Mouse (Mus musculus) heart, embryonic 11.5 days (tissue): ENCODE results near the gene Nin. TPM values are rescaled to one million over a fixed set of nuclear protein-coding genes. Genes with fewer than 3 reads are reported as not detected.

Experiments used
- ATAC-seq: fragments of 200-750 bp; cut with Nextera tagmentation; replicated peaks from 2 replicates; pipeline ENCODE4 v1.8.0; 2017; ENCODE audit warnings: moderate library complexity; ENCODE audit not compliant: insufficient number of reproducible peaks, low FRiP score, low TSS enrichment
- H3K27ac ChIP-seq: fragments of 300-500 bp; sonication (generic); 2 replicates; pipeline ENCODE4 v1.5.1; 2014; ENCODE audit warnings: mild to moderate bottlenecking, low read depth, low read length
- H3K27me3 ChIP-seq: fragments of 300-500 bp; sonication (generic); 2 replicates; pipeline ENCODE4 v1.6.1; 2014; ENCODE audit warnings: mild to moderate bottlenecking, low read length, mixed read lengths; ENCODE audit not compliant: control insufficient read depth, insufficient read depth
- H3K36me3 ChIP-seq: fragments of 300-500 bp; sonication (generic); 2 replicates; pipeline ENCODE4 v1.6.1; 2014; ENCODE audit warnings: mild to moderate bottlenecking, low read length, moderate library complexity, mixed read lengths; ENCODE audit not compliant: control insufficient read depth, insufficient read depth
- H3K4me1 ChIP-seq: fragments of 300-500 bp; sonication (generic); 2 replicates; pipeline ENCODE4 v1.6.1; 2014; ENCODE audit warnings: low read length; ENCODE audit not compliant: control insufficient read depth, insufficient read depth
- H3K4me2 ChIP-seq: fragments of 300-500 bp; sonication (generic); 2 replicates; pipeline ENCODE4 v1.6.1; 2014; ENCODE audit warnings: mild to moderate bottlenecking, moderate library complexity
- H3K4me3 ChIP-seq: fragments of 300-500 bp; sonication (generic); 2 replicates; pipeline ENCODE4 v1.5.1; 2014; ENCODE audit warnings: low read depth, low read length
- H3K9ac ChIP-seq: fragments of 300-500 bp; sonication (generic); 2 replicates; pipeline ENCODE4 v1.6.1; 2014; ENCODE audit warnings: mild to moderate bottlenecking, low read depth, low read length, moderate library complexity
- H3K9me3 ChIP-seq: fragments of 300-500 bp; sonication (generic); replicated peaks from 2 replicates; pipeline ENCODE4 v1.6.1; 2016; ENCODE audit warnings: low read length; ENCODE audit not compliant: control insufficient read depth
- WGBS: fragments of 180-500 bp; shearing (Covaris S2); extraction: QIAGEN DNeasy Blood & Tissue Kit; methylation state at CpG from one replicate; pipeline ENCODE4 v1.1.7; 2014; ENCODE audit not compliant: insufficient replicate concordance; 5-methylcytosine and 5-hydroxymethylcytosine counted together
- polyA plus RNA-seq: library from polyadenylated mRNA; unstranded; fragments of >200 nt; fragmentation: Nextera tagmentation; extraction: Ambion mirVana; gene quantifications from 2 replicates; pipeline ENCODE4 v1.2.1, GENCODE M21; 2014

Nin gene
- polyA plus RNA-seq, 1 experiment from 2014 or later: 9.1 TPM

- H3K9me3 ChIP-seq: no peaks in the 10 kb centered on the region
- H3K9ac ChIP-seq: no peak overlapping the region
- H3K4me1 ChIP-seq: no peaks in the 10 kb centered on the region
- no peak overlapping the region for H3K4me2 ChIP-seq
- ATAC-seq: no peak
- H3K36me3 ChIP-seq: no peaks in the 10 kb centered on the region
- H3K27me3 ChIP-seq: no peaks in the 10 kb centered on the region
- 94% methylated on average over 5 of the region's 5 CpGs for WGBS
- no peak overlapping the region for H3K4me3 ChIP-seq
- H3K27ac ChIP-seq: no peak overlapping the region
These were observed 29.3 kb downstream of the Nin start for GRCm38 (mm10) chr12:70084198-70084597.

- Histone ChIP-seq H3K36me3 (no peaks in the 10 kb centered on the region), H3K4me3 (no peak overlapping the region), H3K9me3 (no peaks in the 10 kb centered on the region), H3K27ac (no peak overlapping the region), H3K4me2 (no peak overlapping the region), H3K9ac (no peak overlapping the region), H3K4me1 (no peaks in the 10 kb centered on the region), H3K27me3 (no peaks in the 10 kb centered on the region)
- no peak for ATAC-seq
- 90% methylated on average over 4 of the region's 4 CpGs for WGBS
These were observed 29.8 kb downstream of the Nin start for GRCm38 (mm10) chr12:70083737-70084136.

DNA sequence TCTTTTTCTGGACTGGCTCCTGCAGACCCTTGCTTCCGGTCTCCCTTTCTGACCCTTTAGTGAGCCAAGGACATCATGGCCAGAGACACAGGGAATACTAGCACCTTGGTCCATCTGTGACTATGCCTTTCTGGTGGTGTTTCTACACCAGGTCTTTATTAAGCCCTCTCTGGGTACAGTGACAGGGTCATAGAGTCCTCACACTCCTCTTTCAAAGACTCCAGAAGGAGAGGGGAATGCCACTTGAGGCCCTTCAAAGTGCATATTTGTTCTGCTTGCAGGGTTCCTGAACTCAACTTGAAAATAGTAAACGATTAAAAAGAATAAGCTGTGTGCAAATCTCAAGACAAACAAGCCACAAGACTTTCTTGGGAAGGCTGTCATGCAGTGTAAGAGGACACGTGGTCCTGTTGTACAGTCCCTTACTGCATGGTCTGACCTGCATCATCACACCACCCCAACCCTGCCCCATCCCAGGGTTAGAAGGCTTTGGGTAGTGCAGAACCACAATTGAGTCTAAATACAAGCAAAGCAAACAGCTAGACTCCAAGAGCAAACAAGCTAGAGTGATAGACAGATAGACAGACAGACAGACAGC is 30.5 kb downstream of the Nin start:
- no peaks in the 10 kb centered on the region for H3K36me3 ChIP-seq
- H3K9ac ChIP-seq: no peak overlapping the region
- no peak overlapping the region for H3K4me2 ChIP-seq
- H3K27me3 ChIP-seq: no peaks in the 10 kb centered on the region
- ATAC-seq: no peak
- H3K4me1 ChIP-seq: no peaks in the 10 kb centered on the region
- WGBS: 85% methylated on average over 3 of the region's 3 CpGs
- H3K9me3 ChIP-seq: no peaks in the 10 kb centered on the region
- no peak overlapping the region for H3K27ac ChIP-seq
- no peak overlapping the region for H3K4me3 ChIP-seq

GRCm38 (mm10) chr12:70082485-70082884 is 31.0 kb downstream of the Nin start:
- no peak overlapping the region for H3K4me2 ChIP-seq
- no peaks in the 10 kb centered on the region for H3K27me3 ChIP-seq
- 83% methylated on average over 9 of the region's 9 CpGs for WGBS
- H3K9me3 ChIP-seq: no peaks in the 10 kb centered on the region
- no peaks in the 10 kb centered on the region for H3K4me1 ChIP-seq
- no peak overlapping the region for H3K4me3 ChIP-seq
- no peak overlapping the region for H3K9ac ChIP-seq
- no peak overlapping the region for H3K27ac ChIP-seq
- H3K36me3 ChIP-seq: no peaks in the 10 kb centered on the region
- ATAC-seq: no peak

DNA sequence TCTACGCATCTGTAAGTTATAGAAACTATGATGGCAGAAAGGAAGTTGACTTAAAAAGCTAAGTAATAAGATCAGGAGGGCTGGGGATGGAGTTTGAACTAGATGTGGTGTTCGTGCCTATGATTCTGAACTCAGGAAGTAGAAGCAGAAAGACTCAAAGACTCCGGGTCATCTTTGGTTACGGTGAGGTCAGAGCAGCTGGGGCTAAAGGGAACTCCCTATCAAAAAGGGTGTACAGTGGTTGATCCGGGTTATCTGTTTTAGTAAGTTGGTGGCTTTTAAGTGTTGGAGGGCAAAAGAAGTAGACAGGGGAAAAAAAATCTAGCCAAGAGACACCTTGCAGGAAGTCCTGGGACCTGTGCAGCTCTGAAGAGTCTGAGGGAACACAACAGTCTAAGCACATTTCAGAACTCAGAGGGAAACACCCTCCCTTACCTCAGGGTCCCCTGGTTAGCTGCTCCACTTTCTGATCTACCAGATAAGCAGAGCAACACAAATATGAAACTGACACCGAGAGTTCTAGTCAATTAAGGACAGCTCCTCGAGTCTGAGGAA is 35.0 kb downstream of the Nin start:
- ATAC-seq: no peak
- Histone ChIP-seq H3K9me3 (no peaks in the 10 kb centered on the region), H3K36me3 (no peaks in the 10 kb centered on the region), H3K4me1 (no peaks in the 10 kb centered on the region), H3K4me3 (no peak overlapping the region), H3K27me3 (no peaks in the 10 kb centered on the region), H3K9ac (no peak overlapping the region), H3K27ac (no peak overlapping the region), H3K4me2 (no peak overlapping the region)
- 84% methylated on average over 7 of the region's 7 CpGs for whole genome bisulfite sequencing

GRCm38 (mm10) chr12:70076493-70076892 is 37.0 kb downstream of the Nin start:
- Histone ChIP-seq H3K4me1 (0 out of 2 replicates have a peak, but pooled peaks cover 3% of the 10 kb centered on the region), H3K9me3 (no peaks in the 10 kb centered on the region), H3K4me2 (no peak overlapping the region), H3K36me3 (no peaks in the 10 kb centered on the region), H3K9ac (no peak overlapping the region), H3K27ac (no peak overlapping the region), H3K4me3 (no peak overlapping the region), H3K27me3 (no peaks in the 10 kb centered on the region)
- ATAC-seq: no peak
- WGBS: 95% methylated on average over 11 of the region's 11 CpGs

DNA sequence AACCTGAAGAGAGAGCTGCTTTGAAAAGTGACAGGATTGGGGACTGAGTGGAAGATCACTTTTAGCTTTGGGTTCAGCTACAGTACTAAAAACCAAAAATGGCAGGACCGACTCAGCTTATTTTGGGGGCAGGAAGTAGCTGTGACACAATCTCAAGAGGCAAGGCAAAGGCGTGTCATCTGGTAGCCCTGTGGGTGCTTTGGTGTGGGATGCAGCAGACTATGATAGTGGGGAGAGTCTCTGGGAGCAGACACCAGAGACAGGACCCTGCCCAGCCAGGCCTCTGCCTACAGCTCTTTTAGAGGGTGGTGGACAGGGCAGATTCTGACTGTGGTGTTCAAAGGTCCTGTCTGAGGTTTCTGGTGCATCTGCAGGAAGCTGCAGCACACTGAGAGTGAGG is 38.5 kb downstream of the Nin start:
- Histone ChIP-seq H3K9ac (no peak overlapping the region), H3K4me2 (no peak overlapping the region), H3K4me3 (no peak overlapping the region), H3K36me3 (no peaks in the 10 kb centered on the region), H3K27ac (no peak overlapping the region), H3K9me3 (no peaks in the 10 kb centered on the region), H3K4me1 (0 out of 2 replicates have a peak, but pooled peaks cover 3% of the 10 kb centered on the region), H3K27me3 (no peaks in the 10 kb centered on the region)
- 71% methylated on average over 2 of the region's 2 CpGs for WGBS
- ATAC-seq: no peak

GRCm38 (mm10) chr12:70070888-70071287 is 42.6 kb downstream of the Nin start:
- ATAC-seq: no peak

GRCm38 (mm10) chr12:70070306-70070705 is 43.2 kb downstream of the Nin start:
- Histone ChIP-seq H3K27me3 (no peaks in the 10 kb centered on the region), H3K4me3 (no peak overlapping the region), H3K9me3 (no peaks in the 10 kb centered on the region), H3K4me1 (peaks cover 7% of the 10 kb centered on the region; the same call in 1 of the 2 replicates), H3K36me3 (no peaks in the 10 kb centered on the region), H3K4me2 (no peak overlapping the region), H3K9ac (no peak overlapping the region), H3K27ac (no peak overlapping the region)
- 70% methylated on average over 4 of the region's 4 CpGs for WGBS
- ATAC-seq: no peak

More at GRCm38 (mm10) chr12:70070888-70071287, 42.6 kb downstream of the Nin start:
- no peak overlapping the region for H3K4me2 ChIP-seq
- 87% methylated on average over 7 of the region's 7 CpGs for WGBS
- no peaks in the 10 kb centered on the region for H3K27me3 ChIP-seq
- H3K36me3 ChIP-seq: no peaks in the 10 kb centered on the region
- H3K9ac ChIP-seq: no peak overlapping the region
- H3K4me3 ChIP-seq: no peak overlapping the region
- no peak overlapping the region for H3K27ac ChIP-seq
- H3K9me3 ChIP-seq: no peaks in the 10 kb centered on the region
- peaks cover 7% of the 10 kb centered on the region; the same call in 1 of the 2 replicates for H3K4me1 ChIP-seq
